Mouse (Mus musculus) layer of hippocampus, adult 18-20 months (tissue): ENCODE data around the gene Qpctl. TPM values are rescaled to one million over a fixed set of nuclear protein-coding genes. Genes with fewer than 3 reads are reported as not detected.
"Not testable (repeated sequence)": the region's sequence is repeated elsewhere in the genome, so short reads cannot be mapped to it uniquely, and the experiment has no call there.

Source experiments
- DNase-seq, 2 experiments: peaks; one replicate each; pipeline ENCODE4 v3.0.0; 2022; ENCODE audit warnings: low spot score in 2 of 2
- total RNA-seq, 2 experiments: library from RNA; stranded (reverse); gene quantifications; 2 replicates each; pipeline ENCODE4 v1.2.3; 2021

The Qpctl gene
- total RNA-seq, 2 experiments from 2014 or later, result 17.1 to 18.7 TPM

GRCm38 (mm10) chr7:19164978-19165377, 15.9 kb upstream of the Qpctl start:
- DNase-seq, result no peak

- no peak for DNase-seq
These were observed 15.1 kb upstream of the Qpctl start for GRCm38 (mm10) chr7:19164189-19164588.

- DNase-seq, result no peak
These were observed 14.7 kb upstream of the Qpctl start for GRCm38 (mm10) chr7:19163752-19164151.

GRCm38 (mm10) chr7:19162928-19163327, 13.8 kb upstream of the Qpctl start:
- DNase-seq, result no peak

- no peak for DNase-seq
These were observed 11.0 kb upstream of the Qpctl start for GRCm38 (mm10) chr7:19160115-19160514.

- DNase-seq, result no peak
These were observed 10.3 kb upstream of the Qpctl start for GRCm38 (mm10) chr7:19159411-19159810.

GRCm38 (mm10) chr7:19158601-19159000, 9.5 kb upstream of the Qpctl start:
- no peak for DNase-seq

- peak; percentile 88 to 96 for DNase-seq
These were observed 8.2 kb upstream of the Qpctl start for GRCm38 (mm10) chr7:19157160-19157800.

- DNase-seq, result no peak
These were observed 6.9 kb upstream of the Qpctl start for GRCm38 (mm10) chr7:19155825-19156475.

- DNase-seq, result no peak
These were observed 5.7 kb upstream of the Qpctl start for GRCm38 (mm10) chr7:19154796-19155195.

- DNase-seq, result not testable (repeated sequence)
These were observed 2.0 kb upstream of the Qpctl start for GRCm38 (mm10) chr7:19151121-19151520.

GRCm38 (mm10) chr7:19149626-19150025, 535 bp upstream of the Qpctl start, which contains the start of gene Snrpd2:
Gene Snrpd2, plus strand, starts transcription at chr7:19149722.
- DNase-seq, result peak; percentile 91 to 98

- DNase-seq, result no peak
These were observed 764 bp downstream of the Qpctl start for GRCm38 (mm10) chr7:19148180-19148874.

- no peak for DNase-seq
These were observed 1.5 kb downstream of the Qpctl start for GRCm38 (mm10) chr7:19147497-19148045.

GRCm38 (mm10) chr7:19146793-19147192, 2.3 kb downstream of the Qpctl start:
- no peak for DNase-seq

- peak in 1 of 2 experiments; percentile 70 for DNase-seq
These were observed 11.7 kb downstream of the Qpctl start for GRCm38 (mm10) chr7:19137380-19137779.

- DNase-seq, result no peak
These were observed 12.3 kb downstream of the Qpctl start for GRCm38 (mm10) chr7:19136673-19137334.

- no peak for DNase-seq
These were observed 12.9 kb downstream of the Qpctl start for GRCm38 (mm10) chr7:19136168-19136567.

- peak; percentile 97 to 98 for DNase-seq
These were observed 17.7 kb downstream of the Qpctl start for GRCm38 (mm10) chr7:19131324-19131848.

- no peak for DNase-seq
These were observed 18.4 kb downstream of the Qpctl start for GRCm38 (mm10) chr7:19130657-19131056.

GRCm38 (mm10) chr7:19129396-19129795, 19.7 kb downstream of the Qpctl start:
- no peak for DNase-seq
